Mouse (Mus musculus) neural tube, embryonic 12.5 days (tissue): ENCODE measurements around the gene Dcakd. TPM values are rescaled to one million over a fixed set of nuclear protein-coding genes. Genes with fewer than 3 reads are reported as not detected.

Experiments
- ATAC-seq: fragments of 200-750 bp; cut with Nextera tagmentation; 2 replicates; pipeline ENCODE4 v1.8.0; 2017; ENCODE audit warnings: low read depth, mild to moderate bottlenecking, moderate TSS enrichment, moderate library complexity; ENCODE audit not compliant: low FRiP score
- H3K27ac ChIP-seq: fragments of 300-500 bp; sonication (generic); 2 replicates; pipeline ENCODE4 v1.5.1; 2016
- H3K27me3 ChIP-seq: fragments of 300-500 bp; sonication (generic); replicated peaks from 2 replicates; pipeline ENCODE4 v1.6.1; 2016; ENCODE audit warnings: mild to moderate bottlenecking
- H3K36me3 ChIP-seq: fragments of 300-500 bp; sonication (generic); 2 replicates; pipeline ENCODE4 v1.6.1; 2016; ENCODE audit warnings: mild to moderate bottlenecking
- H3K4me1 ChIP-seq: fragments of 300-500 bp; sonication (generic); 2 replicates; pipeline ENCODE4 v1.6.1; 2016
- H3K4me2 ChIP-seq: fragments of 300-500 bp; sonication (generic); replicated peaks from 2 replicates; pipeline ENCODE4 v1.6.1; 2016; ENCODE audit warnings: mild to moderate bottlenecking
- H3K4me3 ChIP-seq: fragments of 300-500 bp; sonication (generic); 2 replicates; pipeline ENCODE4 v1.5.1; 2016
- H3K9ac ChIP-seq: fragments of 300-500 bp; sonication (generic); 2 replicates; pipeline ENCODE4 v1.6.1; 2016; ENCODE audit warnings: mild to moderate bottlenecking
- H3K9me3 ChIP-seq: fragments of 300-500 bp; sonication (generic); 2 replicates; pipeline ENCODE4 v1.6.1; 2016; ENCODE audit warnings: mild to moderate bottlenecking
- WGBS: fragments of 180-500 bp; shearing (Covaris S2); methylation state at CpG from one replicate; pipeline ENCODE4 v1.1.7; 2016; 5-methylcytosine and 5-hydroxymethylcytosine counted together
- polyA plus RNA-seq: library from polyadenylated mRNA; unstranded; fragments of >200 nt; fragmentation: Nextera tagmentation; extraction: Ambion mirVana; gene quantifications from 2 replicates; pipeline ENCODE4 v1.2.1, GENCODE M21; 2016

Dcakd gene
- 150 and 170 TPM in 2 replicates for polyA plus RNA-seq

DNA sequence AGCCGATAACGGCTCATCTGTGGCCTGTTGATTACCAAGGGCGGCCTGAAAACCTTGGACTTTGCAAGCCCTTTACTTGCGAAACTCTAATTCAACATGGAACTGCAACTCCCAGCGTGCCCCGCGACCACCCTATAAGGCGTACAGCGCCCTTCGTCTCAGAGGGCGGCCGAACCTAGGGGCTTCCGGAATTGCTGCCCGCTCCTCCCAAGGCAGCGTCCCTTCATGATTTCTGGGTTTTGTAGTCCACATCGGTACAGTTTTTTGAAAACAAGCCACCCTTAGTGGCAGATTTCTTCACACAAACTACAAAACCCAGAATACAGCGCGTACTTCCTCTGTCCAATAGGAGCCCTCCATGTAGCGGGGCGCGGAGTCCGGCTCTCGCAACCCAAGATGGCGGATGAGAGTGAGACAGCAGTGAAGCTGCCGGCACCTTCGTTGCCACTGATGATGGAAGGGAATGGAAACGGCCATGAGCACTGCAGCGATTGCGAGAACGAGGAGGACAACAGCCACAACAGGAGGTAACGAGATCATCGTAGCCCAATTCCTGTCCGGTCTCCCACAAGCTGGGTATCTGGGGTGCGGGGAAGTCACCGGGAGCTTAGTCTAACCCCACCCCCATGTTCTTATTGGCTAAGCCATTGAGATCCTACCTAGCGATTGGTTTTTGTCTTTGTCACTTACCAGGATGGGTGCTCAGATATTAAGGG lies at the start of gene Dcakd, which contains the start of gene Nmt1:
Gene Dcakd (minus strand): TSS at position 158 of the 716 bp plus-strand sequence.
Gene Nmt1 (plus strand): TSS at position 15 of the 716 bp plus-strand sequence.
- peaks cover 6% of the 10 kb centered on the region; the same call in 1 of the 2 replicates for H3K36me3 ChIP-seq
- H3K9me3 ChIP-seq: no peaks in the 10 kb centered on the region
- ATAC-seq: peak; percentile 98
- H3K4me2 ChIP-seq: peak within 1 kb of the TSS; percentile 69
- no peaks in the 10 kb centered on the region for H3K27me3 ChIP-seq
- H3K4me3 ChIP-seq: peak within 1 kb of the TSS; percentile 63
- H3K9ac ChIP-seq: peak within 1 kb of the TSS; percentile 50
- peaks cover 14% of the 10 kb centered on the region for H3K4me1 ChIP-seq
- whole genome bisulfite sequencing: under 1% methylated on average over 36 of the region's 36 CpGs
- no peak within 1 kb of the TSS for H3K27ac ChIP-seq

DNA sequence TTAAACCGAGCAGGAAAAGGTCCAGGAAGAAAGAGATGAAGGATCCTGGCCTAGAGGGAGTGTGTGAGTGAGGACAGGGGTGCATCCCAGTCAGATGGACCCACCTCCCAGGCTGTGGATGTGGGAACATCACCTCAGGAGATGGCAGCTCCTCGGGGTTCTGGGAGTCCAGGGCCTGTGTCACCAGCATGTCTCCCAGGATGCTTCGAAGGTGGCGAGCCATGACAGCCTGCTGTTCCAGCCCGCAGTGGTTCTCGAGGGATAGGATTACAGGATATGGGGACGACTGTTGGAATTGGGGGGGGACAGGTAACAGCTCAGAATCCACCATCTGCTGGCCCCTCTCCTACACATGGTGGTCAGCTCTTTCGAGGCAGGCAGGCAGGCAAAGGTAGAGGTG lies 48.4 kb upstream of the Dcakd start:
- no peak overlapping the region for H3K9ac ChIP-seq
- 87% methylated on average over 8 of the region's 8 CpGs for WGBS
- no peak overlapping the region for H3K4me2 ChIP-seq
- H3K36me3 ChIP-seq: no peaks in the 10 kb centered on the region
- H3K4me3 ChIP-seq: no peak overlapping the region
- no peak for ATAC-seq
- peaks cover 31% of the 10 kb centered on the region for H3K27me3 ChIP-seq
- H3K27ac ChIP-seq: no peak overlapping the region
- peaks cover 10% of the 10 kb centered on the region for H3K4me1 ChIP-seq
- H3K9me3 ChIP-seq: no peaks in the 10 kb centered on the region

DNA sequence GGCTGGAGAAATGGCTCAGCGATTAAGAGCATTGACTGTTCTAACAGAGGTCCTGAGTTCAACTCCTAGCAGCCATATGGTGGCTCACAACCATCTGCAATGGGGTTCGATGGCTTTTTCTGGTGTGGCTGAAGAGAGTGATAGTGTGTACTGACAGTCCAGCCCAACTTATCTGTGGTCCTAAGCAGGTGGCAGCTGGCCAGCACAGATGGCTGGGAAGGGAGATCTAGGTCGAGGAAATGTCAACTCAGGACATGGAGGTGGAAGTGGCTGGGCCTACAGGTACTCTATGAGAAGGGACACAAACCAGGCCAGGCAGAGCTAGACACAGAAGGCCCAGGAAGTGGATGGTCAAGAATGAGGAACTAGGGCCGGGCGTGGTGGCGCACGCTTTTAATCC lies 47.9 kb upstream of the Dcakd start:
- Histone ChIP-seq H3K9me3 (no peaks in the 10 kb centered on the region), H3K27me3 (peaks cover 26% of the 10 kb centered on the region), H3K9ac (no peak overlapping the region), H3K27ac (no peak overlapping the region), H3K4me2 (no peak overlapping the region), H3K36me3 (peaks cover 3% of the 10 kb centered on the region; the same call in 1 of the 2 replicates), H3K4me3 (no peak overlapping the region), H3K4me1 (peaks cover 10% of the 10 kb centered on the region)
- no peak for ATAC-seq
- WGBS: 95% methylated on average over 7 of the region's 7 CpGs

DNA sequence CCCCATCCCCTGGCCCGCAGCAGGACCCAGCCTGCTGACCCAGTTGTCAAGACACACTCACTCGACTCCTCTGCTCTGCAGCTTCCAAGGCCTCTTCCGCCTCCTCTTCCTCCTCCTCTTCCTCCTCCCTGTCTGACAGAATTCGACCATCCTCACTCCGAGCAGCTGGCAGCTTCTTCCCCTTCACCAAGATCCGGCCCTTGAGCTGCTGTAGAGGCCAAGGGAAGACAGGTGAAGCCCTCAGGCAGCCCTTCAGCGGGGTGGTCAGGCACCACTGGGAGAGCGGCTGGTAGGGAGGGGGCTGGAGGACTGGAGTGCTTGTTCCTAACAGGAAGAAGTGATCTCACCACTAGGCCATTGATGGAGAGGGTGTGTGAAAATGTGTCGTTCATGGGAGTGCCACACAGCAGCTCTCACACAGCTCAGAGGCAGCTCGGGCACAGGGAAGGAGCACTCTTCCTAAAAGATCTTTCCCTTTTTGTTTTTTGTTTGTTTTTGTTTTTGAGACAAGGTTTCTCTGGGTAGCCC lies 46.7 kb upstream of the Dcakd start:
- Histone ChIP-seq H3K9me3 (no peaks in the 10 kb centered on the region), H3K4me1 (peaks cover under 1% of the 10 kb centered on the region; the same call in 1 of the 2 replicates), H3K27me3 (peaks cover 14% of the 10 kb centered on the region), H3K4me2 (no peak overlapping the region), H3K27ac (no peak overlapping the region), H3K4me3 (no peak overlapping the region), H3K9ac (no peak overlapping the region), H3K36me3 (peaks cover 13% of the 10 kb centered on the region; the same call in 1 of the 2 replicates)
- WGBS: 35% methylated on average over 10 of the region's 10 CpGs
- no peak for ATAC-seq

DNA sequence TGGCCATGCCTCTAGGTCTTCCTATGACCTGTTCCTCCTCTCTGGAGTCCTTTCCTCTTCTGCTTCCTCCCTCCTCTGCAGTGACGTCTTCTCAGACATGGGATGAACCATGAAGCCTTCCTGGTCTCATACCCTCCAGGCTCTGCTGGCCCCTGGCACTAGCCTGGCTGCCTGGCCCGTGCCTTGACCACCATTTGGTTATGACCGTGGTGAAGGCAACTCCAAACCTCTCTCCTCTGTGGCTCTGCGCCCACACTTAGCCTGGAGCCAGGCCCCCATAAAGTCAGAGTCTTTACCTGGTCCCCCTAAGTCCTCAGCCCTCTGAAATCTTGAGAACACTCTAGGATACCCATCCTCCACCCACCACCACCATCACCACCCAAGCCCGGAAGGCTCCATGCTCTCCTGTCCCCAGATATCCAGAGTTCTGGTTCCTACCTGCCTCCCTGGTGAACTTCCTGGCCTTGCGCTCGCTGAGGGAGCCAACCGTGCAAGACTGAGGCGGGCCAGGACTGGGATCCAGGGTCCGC lies 46.1 kb upstream of the Dcakd start:
- Histone ChIP-seq H3K27me3 (peaks cover 8% of the 10 kb centered on the region; the same call in 1 of the 2 replicates), H3K4me1 (no peaks in the 10 kb centered on the region; the same call in 1 of the 2 replicates), H3K36me3 (peaks cover 20% of the 10 kb centered on the region), H3K4me3 (no peak overlapping the region), H3K9ac (no peak overlapping the region), H3K4me2 (no peak overlapping the region), H3K9me3 (no peaks in the 10 kb centered on the region), H3K27ac (no peak overlapping the region)
- 66% methylated on average over 10 of the region's 10 CpGs for WGBS
- no peak for ATAC-seq

DNA sequence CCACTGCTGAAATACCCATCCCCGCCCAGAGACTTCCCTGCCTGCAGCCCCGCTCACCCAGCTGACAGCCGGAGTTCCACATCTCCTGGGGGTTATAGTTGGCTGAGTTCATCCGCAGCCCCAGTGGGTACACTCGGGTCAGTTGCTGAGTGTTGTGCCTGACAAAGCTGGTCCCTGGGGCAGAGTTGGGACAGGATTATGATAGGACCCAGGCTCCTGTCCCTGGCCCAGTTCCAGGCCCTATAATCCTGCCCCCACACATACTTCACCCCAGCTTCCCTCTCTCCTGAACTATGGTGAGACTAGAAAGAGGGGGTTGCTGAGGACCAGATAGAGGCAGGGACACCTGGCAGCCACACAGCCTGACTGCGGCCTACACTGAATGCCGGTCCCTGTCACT lies 45.5 kb upstream of the Dcakd start:
- Histone ChIP-seq H3K4me2 (no peak overlapping the region), H3K36me3 (peaks cover 25% of the 10 kb centered on the region), H3K9me3 (no peaks in the 10 kb centered on the region), H3K4me3 (no peak overlapping the region), H3K27me3 (peaks cover 4% of the 10 kb centered on the region; the same call in 1 of the 2 replicates), H3K9ac (no peak overlapping the region), H3K27ac (no peak overlapping the region), H3K4me1 (no peaks in the 10 kb centered on the region; the same call in 1 of the 2 replicates)
- ATAC-seq: no peak
- WGBS: 85% methylated on average over 7 of the region's 7 CpGs

DNA sequence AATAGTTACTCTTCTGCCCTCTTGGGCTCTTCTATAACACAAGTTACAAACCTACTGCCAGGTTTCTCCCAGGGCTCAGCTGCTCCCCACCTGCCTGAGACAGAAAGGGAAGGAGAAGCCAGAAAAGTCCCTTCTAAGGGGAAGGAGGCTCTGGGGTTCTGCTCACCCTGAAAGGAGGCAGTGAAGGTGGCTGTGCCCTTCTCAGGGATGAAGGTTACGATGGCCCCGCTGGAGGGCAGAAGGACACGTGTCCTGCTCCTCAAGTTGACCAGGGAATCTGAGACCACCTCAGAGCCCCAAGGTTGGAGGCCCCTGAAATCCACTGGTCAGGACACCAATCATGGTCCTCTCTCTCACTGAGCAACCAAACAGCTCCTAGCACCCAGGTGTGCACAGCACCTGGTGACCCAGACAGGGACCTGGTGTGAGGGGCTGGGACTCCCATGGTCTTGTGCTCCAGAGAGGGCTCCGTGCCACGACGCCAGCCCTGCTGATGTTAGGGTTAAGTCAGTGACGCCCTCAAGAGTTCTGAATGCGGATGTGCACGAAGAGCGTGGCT lies 42.3 kb upstream of the Dcakd start:
- no peaks in the 10 kb centered on the region for H3K9me3 ChIP-seq
- no peaks in the 10 kb centered on the region; the same call in 1 of the 2 replicates for H3K4me1 ChIP-seq
- no peak overlapping the region for H3K9ac ChIP-seq
- H3K4me2 ChIP-seq: no peak overlapping the region
- peaks cover 57% of the 10 kb centered on the region for H3K36me3 ChIP-seq
- H3K27ac ChIP-seq: no peak overlapping the region
- H3K4me3 ChIP-seq: no peak overlapping the region
- ATAC-seq: no peak
- WGBS: 93% methylated on average over 10 of the region's 10 CpGs
- no peaks in the 10 kb centered on the region for H3K27me3 ChIP-seq

DNA sequence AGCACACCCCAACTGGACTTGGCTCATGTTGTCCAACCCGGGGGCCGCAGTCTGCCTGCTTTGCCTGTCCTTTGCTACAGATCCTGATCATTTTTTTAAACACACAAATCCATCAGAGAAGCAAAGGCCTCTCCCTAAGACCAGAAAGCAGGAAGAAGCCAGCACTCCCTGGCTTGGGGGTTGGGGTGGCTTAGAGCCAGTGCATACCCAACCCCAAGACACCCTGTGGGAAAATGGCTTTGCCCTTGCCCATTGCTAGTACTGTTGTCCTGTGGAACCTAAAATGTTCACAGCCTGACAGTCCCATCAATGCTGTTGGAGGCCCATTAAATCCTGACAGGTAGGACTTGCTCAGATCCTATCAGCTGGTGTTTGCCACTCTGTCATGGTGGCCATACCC lies 41.6 kb upstream of the Dcakd start:
- 95% methylated on average over 2 of the region's 2 CpGs for WGBS
- Histone ChIP-seq H3K27me3 (no peaks in the 10 kb centered on the region), H3K4me2 (no peak overlapping the region), H3K27ac (no peak overlapping the region), H3K4me3 (no peak overlapping the region), H3K4me1 (no peaks in the 10 kb centered on the region; the same call in 1 of the 2 replicates), H3K9me3 (no peaks in the 10 kb centered on the region), H3K36me3 (peaks cover 62% of the 10 kb centered on the region), H3K9ac (no peak overlapping the region)
- ATAC-seq: no peak

DNA sequence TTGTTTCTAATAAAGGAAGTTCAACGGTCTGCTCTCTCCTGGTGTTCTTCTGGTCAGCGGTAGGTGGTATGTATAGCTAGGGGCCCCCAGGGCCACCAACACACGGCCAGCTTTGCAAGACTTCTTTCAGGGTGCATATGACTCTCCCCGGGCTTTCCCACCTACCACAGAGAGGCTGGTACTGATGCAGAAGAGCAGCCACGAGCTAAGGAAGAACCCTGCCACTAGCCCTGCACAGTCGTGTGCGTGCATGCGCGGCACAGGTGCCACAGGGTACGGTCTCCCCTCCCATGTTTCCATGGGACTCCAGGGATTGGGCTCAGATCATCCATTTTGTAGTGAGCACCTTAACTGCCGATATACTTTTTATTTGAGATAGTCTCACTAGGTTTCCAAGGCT lies 40.8 kb upstream of the Dcakd start:
- ATAC-seq: no peak
- Histone ChIP-seq H3K27ac (no peak overlapping the region), H3K36me3 (peaks cover 70% of the 10 kb centered on the region), H3K4me3 (no peak overlapping the region), H3K9me3 (no peaks in the 10 kb centered on the region), H3K27me3 (no peaks in the 10 kb centered on the region), H3K4me1 (no peaks in the 10 kb centered on the region), H3K4me2 (no peak overlapping the region), H3K9ac (no peak overlapping the region)
- WGBS: 92% methylated on average over 11 of the region's 11 CpGs

DNA sequence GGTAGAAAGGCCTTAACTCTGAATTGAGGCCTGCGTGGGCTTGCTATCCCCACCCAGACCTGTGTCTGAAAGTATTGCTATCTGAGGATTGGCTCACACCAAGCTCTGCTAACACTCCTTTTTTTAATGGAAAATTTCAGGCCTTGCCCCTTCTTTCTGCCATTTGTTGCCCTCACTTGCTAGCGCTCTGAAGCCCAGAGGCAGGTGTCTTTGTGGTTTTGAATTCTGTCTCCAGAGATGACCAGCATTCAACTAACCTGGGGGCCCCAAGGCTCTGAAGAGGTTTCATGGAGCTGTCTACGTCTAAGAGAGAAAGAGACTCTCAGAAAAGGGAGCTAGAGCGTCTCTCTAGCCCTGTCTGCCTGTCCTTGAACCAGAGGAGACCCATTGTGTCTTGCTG lies 40.1 kb upstream of the Dcakd start:
- H3K27ac ChIP-seq: no peak overlapping the region
- H3K9ac ChIP-seq: no peak overlapping the region
- no peak overlapping the region for H3K4me2 ChIP-seq
- H3K27me3 ChIP-seq: no peaks in the 10 kb centered on the region
- H3K36me3 ChIP-seq: peaks cover 77% of the 10 kb centered on the region
- no peak for ATAC-seq
- 92% methylated on average over 4 of the region's 4 CpGs for WGBS
- H3K4me3 ChIP-seq: no peak overlapping the region
- H3K9me3 ChIP-seq: no peaks in the 10 kb centered on the region
- H3K4me1 ChIP-seq: no peaks in the 10 kb centered on the region

DNA sequence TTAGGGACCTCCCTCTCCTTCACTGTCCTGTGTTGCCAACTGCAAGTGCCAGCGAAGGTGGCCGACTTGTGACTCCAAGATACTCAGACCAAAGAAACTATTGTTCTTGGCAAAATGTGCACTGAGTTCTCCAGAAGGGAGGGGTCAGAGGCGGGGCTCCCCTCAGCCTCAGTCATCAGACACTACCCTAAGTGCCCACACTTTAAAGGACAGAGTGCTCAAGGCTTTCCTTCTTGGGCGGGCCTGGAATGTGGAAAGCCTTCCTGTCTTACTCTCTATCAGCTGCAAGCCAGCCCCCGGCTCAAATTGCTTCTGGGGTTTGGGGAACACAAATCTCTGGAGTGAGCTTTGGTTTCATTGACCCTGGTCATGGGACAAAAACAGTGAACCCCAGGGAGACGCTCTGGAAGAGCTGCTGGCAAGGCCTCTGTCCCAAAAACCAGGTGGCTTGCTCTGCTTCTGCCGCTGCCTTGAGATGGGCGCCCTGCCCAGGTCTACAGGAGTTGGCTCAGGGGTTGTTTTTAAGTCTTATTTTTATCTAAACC lies 39.4 kb upstream of the Dcakd start:
- Histone ChIP-seq H3K9me3 (no peaks in the 10 kb centered on the region), H3K4me3 (no peak overlapping the region), H3K4me2 (no peak overlapping the region), H3K27me3 (no peaks in the 10 kb centered on the region), H3K4me1 (no peaks in the 10 kb centered on the region), H3K36me3 (peaks cover 81% of the 10 kb centered on the region), H3K9ac (no peak overlapping the region), H3K27ac (no peak overlapping the region)
- ATAC-seq: no peak
- WGBS: 84% methylated on average over 8 of the region's 8 CpGs

DNA sequence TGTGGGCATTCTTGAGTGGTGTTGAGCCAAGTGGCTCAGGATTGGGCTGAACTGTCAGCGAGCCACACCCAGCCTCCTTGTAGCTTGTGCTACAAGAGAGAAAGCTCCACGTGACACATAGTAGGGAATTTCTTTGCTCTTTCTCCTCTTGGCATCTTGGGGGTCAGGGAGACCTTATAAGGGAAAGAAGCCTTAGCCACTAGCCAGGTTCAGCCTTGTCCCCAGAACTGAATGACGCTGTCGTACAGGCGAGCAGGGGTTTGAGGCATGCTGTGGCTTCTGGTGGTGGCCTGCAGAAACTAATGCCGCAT lies 38.9 kb upstream of the Dcakd start:
- WGBS: 95% methylated on average over 6 of the region's 6 CpGs
- H3K27me3 ChIP-seq: no peaks in the 10 kb centered on the region
- H3K36me3 ChIP-seq: peaks cover 83% of the 10 kb centered on the region
- no peaks in the 10 kb centered on the region for H3K4me1 ChIP-seq
- ATAC-seq: no peak
- no peak overlapping the region for H3K4me3 ChIP-seq
- H3K9ac ChIP-seq: no peak overlapping the region
- no peaks in the 10 kb centered on the region for H3K9me3 ChIP-seq
- H3K4me2 ChIP-seq: no peak overlapping the region
- H3K27ac ChIP-seq: no peak overlapping the region
